Mouse (Mus musculus) testis, postnatal 14 days (tissue): ENCODE results near the gene Rnf212b.
"Not testable (repeated sequence)": the region's sequence is repeated elsewhere in the genome, so short reads cannot be mapped to it uniquely, and the experiment has no call there.

Experiments
- DNase-seq: peaks from one replicate; pipeline ENCODE4 v3.0.0; 2021; ENCODE audit warnings: low spot score

The Rnf212b gene

DNA sequence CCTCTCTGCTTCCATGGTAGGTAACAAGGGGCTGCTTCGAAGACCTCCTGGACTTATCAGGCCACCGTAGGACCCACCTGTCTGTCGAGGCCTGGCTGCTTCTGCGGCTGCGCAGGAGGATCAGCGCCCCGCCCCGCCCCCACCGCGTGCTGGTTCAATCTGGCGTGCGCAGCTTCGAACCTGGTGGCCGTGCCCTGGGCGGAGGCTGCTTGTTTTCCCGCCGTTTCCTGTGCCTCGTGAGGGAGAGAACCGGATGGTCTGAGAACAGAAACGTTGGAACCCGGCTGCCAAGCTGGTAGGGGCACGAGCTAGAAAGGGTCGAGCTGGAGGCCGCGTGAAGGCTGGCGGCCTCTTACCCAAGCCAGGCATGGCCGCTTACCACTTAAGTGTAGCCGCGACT is at the start of gene Rnf212b:
TSS of gene Rnf212b (plus strand) at position 151 of the 400 bp plus-strand sequence.
- peak; percentile 94 for DNase-seq

GRCm38 (mm10) chr14:54766937-54767336 is 47.0 kb upstream of the Rnf212b start:
- DNase-seq = not testable (repeated sequence)

GRCm38 (mm10) chr14:54768314-54769067 is 45.5 kb upstream of the Rnf212b start:
- no peak for DNase-seq

DNA sequence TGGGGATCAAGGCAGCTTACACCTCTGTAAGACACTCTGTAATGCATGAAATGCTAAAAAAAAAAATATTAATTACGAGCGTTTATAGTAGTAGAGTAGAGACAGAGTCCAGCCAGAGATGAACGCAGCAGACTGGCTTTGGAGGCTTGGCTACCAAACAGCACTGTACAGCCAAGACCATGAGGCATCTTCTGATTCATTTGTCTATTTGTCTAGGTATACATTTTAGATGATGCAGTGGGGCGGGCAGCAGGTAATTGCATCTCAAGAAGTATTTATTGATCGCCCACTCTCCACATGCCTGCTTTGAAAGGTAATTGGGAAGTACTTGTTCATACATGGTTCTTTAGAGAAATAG is 44.9 kb upstream of the Rnf212b start:
- DNase-seq = no peak

DNA sequence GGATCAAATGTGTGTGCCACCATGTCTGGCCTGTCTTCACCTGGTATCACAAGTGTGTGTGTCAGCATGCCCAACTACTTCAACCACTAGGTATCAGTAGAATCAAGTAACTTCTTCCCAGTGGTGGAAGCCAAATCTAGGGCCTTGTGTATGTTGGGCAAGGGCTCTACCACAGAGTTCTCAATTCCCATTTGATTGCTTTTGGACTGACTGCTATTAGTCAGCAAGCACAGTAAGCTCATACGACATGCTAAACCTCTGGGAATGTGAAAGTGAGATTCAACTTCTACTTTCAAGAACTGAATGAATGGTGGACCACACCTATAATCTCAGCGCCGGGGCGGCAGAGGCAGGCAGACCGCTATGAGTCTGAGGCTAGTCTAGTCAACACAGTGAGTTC is 43.6 kb upstream of the Rnf212b start:
- no peak for DNase-seq

DNA sequence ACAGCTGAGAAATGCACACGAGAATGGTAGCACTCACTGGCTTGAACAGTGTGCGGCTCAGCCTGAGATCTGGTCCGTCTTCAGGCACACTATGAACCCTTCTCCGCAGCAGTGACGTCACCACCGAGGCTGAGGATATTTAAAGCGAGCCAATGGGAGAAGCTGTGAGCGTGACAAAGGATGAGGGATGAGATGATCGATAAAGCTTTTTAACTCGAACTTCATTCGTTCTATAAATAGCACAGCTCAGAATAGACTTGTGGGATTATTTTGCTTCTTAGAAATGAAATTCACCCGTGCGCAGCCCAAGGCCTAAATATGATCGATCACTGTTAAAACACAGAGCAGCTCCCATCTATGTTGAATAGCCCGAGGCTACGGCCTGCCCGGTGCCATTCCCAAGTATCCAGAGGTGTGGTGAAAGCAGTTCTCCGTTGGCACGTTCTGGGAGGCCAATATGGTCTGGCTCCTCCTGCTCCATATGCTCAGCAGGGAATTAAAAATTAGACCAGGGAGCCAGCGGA is 41.5 kb upstream of the Rnf212b start:
- no peak for DNase-seq

DNA sequence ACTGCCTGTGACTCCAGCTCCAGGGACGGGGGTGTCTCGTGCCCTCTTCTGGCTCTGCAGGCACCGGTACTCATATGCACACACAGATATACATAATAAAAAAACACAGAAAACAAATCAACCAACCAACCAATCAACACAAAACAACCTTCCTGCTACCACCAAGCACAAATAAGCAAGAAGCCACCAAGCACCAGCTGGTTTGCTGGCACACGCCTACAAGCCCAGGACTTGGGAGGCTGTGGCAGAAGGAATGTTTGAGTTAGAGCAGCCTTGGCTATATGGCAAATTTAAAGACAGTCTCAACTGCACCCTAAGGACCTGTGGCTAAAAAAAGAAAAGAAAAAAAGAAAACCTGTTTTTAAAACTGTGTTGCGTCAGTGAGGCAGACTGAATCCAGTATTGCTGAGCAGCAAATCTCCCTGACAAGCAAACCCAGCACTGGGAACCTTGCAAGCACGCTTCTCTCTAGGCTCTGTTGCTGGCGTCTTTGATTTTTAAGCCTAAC is 38.4 kb upstream of the Rnf212b start:
- DNase-seq = no peak

DNA sequence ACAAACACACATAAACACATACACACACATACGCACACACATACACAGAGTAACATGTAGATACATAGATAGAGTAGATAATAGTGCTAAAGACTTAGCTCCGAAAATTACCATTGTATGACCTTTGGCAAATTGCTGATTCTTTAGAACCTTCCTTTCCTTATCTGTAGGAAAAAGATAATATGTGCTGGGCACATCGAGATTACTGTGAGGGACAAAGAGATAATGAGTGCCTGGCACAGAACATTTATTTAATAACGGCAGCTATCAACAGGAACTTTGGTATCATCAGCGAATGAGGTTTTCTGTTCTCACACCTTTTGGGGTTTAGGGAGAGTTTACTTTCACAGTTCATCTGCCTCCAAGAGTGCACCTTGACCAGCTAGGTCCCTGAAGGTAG is 37.2 kb upstream of the Rnf212b start:
- no peak for DNase-seq

DNA sequence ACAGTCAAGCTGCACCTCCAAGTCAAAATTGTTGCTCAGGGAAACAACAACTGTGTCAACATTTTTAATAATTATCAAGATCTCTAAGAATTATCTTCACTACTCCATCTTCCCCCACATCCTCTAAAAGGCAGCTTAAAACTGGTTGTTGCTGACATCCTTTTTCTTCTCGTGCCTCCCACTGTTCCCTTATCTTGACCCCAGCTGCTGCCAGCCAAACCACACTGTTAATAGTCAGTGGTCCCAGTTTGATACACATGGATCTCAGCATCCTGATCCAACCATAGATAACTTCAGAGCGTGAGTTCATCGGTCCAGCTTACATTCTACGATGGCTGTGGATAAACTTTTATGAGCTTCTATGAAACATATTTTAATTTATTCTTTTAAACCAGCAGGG is 36.0 kb upstream of the Rnf212b start:
- DNase-seq = no peak

DNA sequence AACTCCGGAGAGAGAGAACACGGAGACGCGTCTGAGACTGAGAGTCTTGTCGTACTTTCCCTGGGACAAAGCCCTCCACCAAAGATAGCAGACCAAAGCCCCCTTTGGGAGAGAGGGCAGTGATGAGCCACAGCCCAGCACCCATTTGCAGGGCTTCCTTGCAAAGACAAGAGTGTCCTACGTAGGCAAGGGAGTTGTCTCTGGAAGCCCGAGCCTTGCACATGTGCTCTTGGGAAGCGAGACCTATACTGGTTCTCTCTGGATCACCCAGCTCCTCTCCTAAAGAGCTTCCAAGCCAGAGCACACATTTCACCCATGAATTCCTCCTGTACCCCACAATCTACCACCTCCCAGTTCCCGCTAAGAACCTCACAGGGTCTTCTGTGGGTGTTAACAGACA is 33.9 kb upstream of the Rnf212b start:
- no peak for DNase-seq

GRCm38 (mm10) chr14:54780836-54781609 is 32.9 kb upstream of the Rnf212b start:
- DNase-seq = peak; percentile 70

- peak; percentile 75 for DNase-seq
These were observed 32.2 kb upstream of the Rnf212b start, which contains the start of gene Slc7a8 for GRCm38 (mm10) chr14:54781610-54782365. Gene Slc7a8, minus strand, starts transcription at chr14:54781946.

DNA sequence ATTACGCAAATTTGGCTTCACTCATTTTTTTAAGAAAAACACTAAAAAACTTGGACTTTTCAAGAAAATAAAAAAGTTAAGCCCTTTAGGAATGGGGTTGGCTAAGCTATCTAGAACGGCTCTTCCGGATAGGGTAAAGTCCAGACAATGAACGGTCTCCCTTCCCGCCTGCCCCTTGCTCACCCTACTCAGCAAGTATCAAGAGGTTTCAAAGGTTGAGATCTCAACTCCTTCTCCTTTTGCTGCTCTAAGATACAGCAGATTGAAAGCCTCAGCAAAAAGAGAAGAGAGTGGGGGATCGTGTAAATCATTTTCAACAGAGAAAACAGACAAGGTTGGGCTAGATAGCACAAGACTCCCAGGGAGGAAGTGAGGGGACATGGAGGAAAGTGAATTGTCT is 31.0 kb upstream of the Rnf212b start:
- DNase-seq = no peak

- DNase-seq = peak; percentile 86
These were observed 28.0 kb upstream of the Rnf212b start for GRCm38 (mm10) chr14:54785898-54786297.

DNA sequence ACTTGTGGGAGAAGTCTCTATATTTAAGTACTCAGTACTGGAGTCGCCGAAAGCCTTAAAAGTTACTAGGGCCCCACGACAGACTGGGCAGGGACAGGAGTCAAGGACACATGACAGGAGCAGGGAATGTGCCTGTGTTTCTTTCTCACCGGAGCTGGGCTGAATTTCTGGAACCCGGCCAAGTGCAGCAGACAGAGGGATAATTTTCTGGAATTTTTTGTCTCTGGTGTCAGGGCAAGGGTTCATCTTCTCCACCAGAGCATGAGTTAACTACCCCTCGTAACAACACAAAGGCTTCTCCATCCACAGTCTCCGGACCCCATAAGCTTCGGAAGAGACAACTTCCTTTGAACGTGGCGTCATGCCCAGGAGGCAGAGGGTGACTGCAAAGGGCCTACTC is 27.5 kb upstream of the Rnf212b start:
- peak; percentile 30 for DNase-seq

- DNase-seq = peak; percentile 69
These were observed 26.7 kb upstream of the Rnf212b start for GRCm38 (mm10) chr14:54787226-54787625.

DNA sequence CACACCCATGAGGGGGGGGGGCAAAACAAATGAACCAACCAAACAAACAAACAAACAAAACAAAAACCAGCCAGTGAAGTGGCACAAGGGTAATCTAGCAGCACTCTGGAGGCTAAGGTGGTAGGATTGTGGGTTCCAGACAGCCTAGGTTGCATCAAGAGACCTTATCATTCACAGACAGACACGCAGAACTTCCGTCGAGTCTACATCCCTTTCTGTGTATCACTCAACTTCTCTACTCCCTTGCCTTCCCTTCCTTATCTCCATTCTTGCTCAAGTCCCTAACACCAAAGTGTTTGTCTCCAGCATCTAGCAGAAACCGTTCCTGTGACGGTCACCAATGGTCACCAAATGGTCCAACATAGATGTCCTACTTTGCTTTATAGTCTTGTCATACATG is 25.7 kb upstream of the Rnf212b start:
- no peak for DNase-seq

DNA sequence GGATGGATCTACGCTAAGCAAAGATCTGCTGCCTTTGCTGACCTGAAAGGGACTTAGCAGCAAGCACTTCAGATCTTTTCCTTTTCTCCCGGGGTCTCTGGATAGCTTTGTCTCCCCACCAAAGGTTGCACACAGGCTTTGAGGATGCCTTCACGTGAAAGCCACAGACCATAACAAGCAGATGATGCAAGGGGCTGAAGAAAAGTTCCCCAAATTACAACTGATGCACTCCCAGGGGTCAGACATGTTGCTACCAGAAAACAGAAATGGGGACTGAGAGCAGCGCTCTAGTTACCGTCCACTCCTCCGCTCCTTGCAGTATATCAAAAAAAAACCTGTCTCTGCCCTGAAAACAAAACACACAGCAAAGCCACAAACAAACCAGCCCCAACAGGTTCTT is 21.8 kb upstream of the Rnf212b start:
- DNase-seq = no peak

DNA sequence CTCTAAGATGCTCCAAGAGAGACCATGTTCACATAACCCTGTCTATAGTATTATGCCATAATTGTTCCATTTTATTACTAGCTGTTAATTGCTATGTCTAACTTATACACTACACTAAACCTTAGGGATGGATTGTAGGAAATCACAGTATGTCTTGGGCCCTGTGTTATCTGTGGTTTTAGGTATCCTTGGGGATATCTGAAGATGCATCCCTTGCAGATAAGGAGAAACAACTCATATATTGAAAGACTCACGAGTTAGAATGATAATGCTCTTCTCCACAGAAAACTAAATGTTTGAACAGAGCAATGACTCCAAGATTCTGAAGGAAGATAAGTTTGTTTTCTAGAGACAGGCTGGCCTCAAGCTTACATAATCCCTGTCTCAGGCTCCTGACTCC is 20.6 kb upstream of the Rnf212b start:
- no peak for DNase-seq

GRCm38 (mm10) chr14:54793894-54794830 is 19.8 kb upstream of the Rnf212b start:
- DNase-seq = no peak

- no peak for DNase-seq
These were observed 18.0 kb upstream of the Rnf212b start for GRCm38 (mm10) chr14:54795901-54796300.
